12 mouse cellular contexts compared by ENCODE assay signal in the genomic region with DNA sequence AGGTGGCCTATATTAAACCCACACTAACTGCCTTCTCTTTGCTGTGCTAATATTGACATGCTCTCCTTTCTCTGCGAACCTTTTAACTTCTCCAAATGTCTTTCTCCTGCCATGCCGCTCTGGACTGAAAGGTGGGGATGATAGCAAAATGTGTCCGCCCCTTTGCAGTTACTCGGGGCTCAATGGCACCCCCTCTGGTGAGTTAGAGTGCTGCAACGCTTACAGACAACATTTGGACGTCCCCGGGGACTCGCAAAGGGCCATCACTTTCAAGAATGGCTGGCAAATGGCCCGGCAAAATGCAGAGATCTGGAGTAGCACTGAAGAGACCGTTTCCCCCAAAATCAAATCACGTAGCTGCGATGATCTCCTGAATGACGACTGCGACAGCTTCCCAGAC.
DNase-seq lines count a peak whose midpoint lies in the region; TF ChIP-seq lines count a peak whose summit lies in the region.
"Had no signal": no experiment of that assay in that cellular context is flagged by ENCODE, and none has a peak within 500 bp of the region (broad histone marks: within the 10 kb centered on the region; RNA-seq: fewer than 3 reads in every experiment).

No protein-coding gene starts in this region.

- no peak overlapping the region for H3K27ac ChIP-seq in cerebellum, adult 2 months (ENCODE audit: insufficient read depth, low read length)
- no peak overlapping the region for H3K27ac ChIP-seq in thymus, adult 2 months (ENCODE audit: control insufficient read depth, insufficient read depth, low read length)
- H3K27ac ChIP-seq: hindbrain, embryonic 12.5 days; limb, embryonic 13.5 days; midbrain, embryonic 12.5 days had no signal

- no peaks in the 10 kb centered on the region for H3K27me3 ChIP-seq in cerebellum, adult 2 months (ENCODE audit: control insufficient read depth, insufficient read depth, low read length)
- H3K27me3 ChIP-seq in thymus, adult 2 months (ENCODE audit: control insufficient read depth, insufficient read depth, low read length), result no peaks in the 10 kb centered on the region
- H3K27me3 ChIP-seq in splenic B cell, adult 2 months (ENCODE audit: control insufficient read depth, insufficient read depth, low read length, poor library complexity, severe bottlenecking), result no peaks in the 10 kb centered on the region
- H3K27me3 ChIP-seq: hindbrain, embryonic 12.5 days; limb, embryonic 13.5 days; midbrain, embryonic 12.5 days had no signal

- no peak for TF ChIP-seq POLR2A in cerebellum, adult 2 months (IDR thresholded peaks at IDR 0.05; ENCODE audit: borderline replicate concordance, insufficient read depth, low read length)
- TF ChIP-seq POLR2A in thymus, adult 2 months (IDR thresholded peaks at IDR 0.05; ENCODE audit: control insufficient read depth, extremely low read depth, insufficient read depth, low read length, poor library complexity), result no peak

- DNase-seq in cerebellum, adult 2 months, result no peak
- DNase-seq in cerebellum, adult 11-12 months, result no peak
- DNase-seq in kidney, postnatal 10 days, result peak; percentile 14
- DNase-seq in kidney, adult 9 months, result no peak
- peak; percentile 4 for DNase-seq in thymus, adult 2 months
- DNase-seq in thymus, adult 18-20 months, result no peak
- peak; percentile 16 for DNase-seq in splenic B cell, adult 2 months (ENCODE audit: low read depth, low spot score)
- DNase-seq in cerebellum, adult 8-10 months, result no peak
- DNase-seq: cerebellum, adult 11 months had no signal

- no peak overlapping the region for H3K4me3 ChIP-seq in cerebellum, adult 2 months (replicated peaks; ENCODE audit: insufficient read depth, low read depth, low read length)
- H3K4me3 ChIP-seq in thymus, adult 2 months (ENCODE audit: control insufficient read depth, insufficient read depth, low read length), result no peak overlapping the region
- H3K4me3 ChIP-seq: hindbrain, embryonic 12.5 days; limb, embryonic 13.5 days; midbrain, embryonic 12.5 days had no signal

- 85% methylated on average over 14 of the region's 14 CpGs for WGBS in cerebellum, adult 2 months
- 88% methylated on average over 14 of the region's 14 CpGs for WGBS in thymus, adult 2 months

- TF ChIP-seq CTCF in cerebellum, adult 2 months (IDR thresholded peaks at IDR 0.05; ENCODE audit: borderline replicate concordance, insufficient read depth, low read depth, low read length), result peak; percentile 7; the same call in 1 of the 2 replicates
- TF ChIP-seq CTCF in thymus, adult 2 months (IDR thresholded peaks at IDR 0.05; ENCODE audit: borderline replicate concordance, control insufficient read depth, extremely low read depth, insufficient read depth, low read length, poor library complexity), result no peak

- no peaks in the 10 kb centered on the region for H3K4me1 ChIP-seq in cerebellum, adult 2 months (ENCODE audit: control insufficient read depth, insufficient read depth, low read length)
- H3K4me1 ChIP-seq in thymus, adult 2 months (replicated peaks; ENCODE audit: control insufficient read depth, insufficient read depth, low read length), result no peaks in the 10 kb centered on the region
- H3K4me1 ChIP-seq: hindbrain, embryonic 12.5 days; limb, embryonic 13.5 days; midbrain, embryonic 12.5 days had no signal

- no peaks in the 10 kb centered on the region for H3K36me3 ChIP-seq in thymus, adult 2 months (ENCODE audit: control insufficient read depth, insufficient read depth, low read length)
- no peaks in the 10 kb centered on the region for H3K36me3 ChIP-seq in splenic B cell, adult 2 months (ENCODE audit: control insufficient read depth, insufficient read depth, low read length, poor library complexity, severe bottlenecking)

Comparison
In these comparisons a context has a peak if more than half of its experiments do, and no peak if none do; other contexts are left out.
1. DNase-seq: peak in kidney, postnatal 10 days (single experiment), thymus, adult 2 months (single experiment) and splenic B cell, adult 2 months (single experiment); none in cerebellum, adult 2 months (0 of 2), cerebellum, adult 11-12 months (single experiment), kidney, adult 9 months (single experiment), thymus, adult 18-20 months (0 of 2) and cerebellum, adult 8-10 months (single experiment).